Mouse (Mus musculus) lung, embryonic 15.5 days (tissue): ENCODE data around the gene Trpc5os. TPM values are rescaled to one million over a fixed set of nuclear protein-coding genes. Genes with fewer than 3 reads are reported as not detected.

Experiments used
- ATAC-seq: fragments of 200-750 bp; cut with Nextera tagmentation; 2 replicates; pipeline ENCODE4 v1.8.0; 2017; ENCODE audit warnings: moderate number of reproducible peaks, borderline replicate concordance; ENCODE audit not compliant: low FRiP score, low TSS enrichment; ENCODE audit errors: extremely low read depth
- H3K27ac ChIP-seq: fragments of 300-500 bp; sonication (generic); 2 replicates; pipeline ENCODE4 v1.5.1; 2015; ENCODE audit warnings: moderate library complexity, mild to moderate bottlenecking, inconsistent platforms
- H3K27me3 ChIP-seq: fragments of 300-500 bp; sonication (generic); 2 replicates; pipeline ENCODE4 v1.6.1; 2015; ENCODE audit warnings: inconsistent platforms
- H3K36me3 ChIP-seq: fragments of 300-500 bp; sonication (generic); 2 replicates; pipeline ENCODE4 v1.6.1; 2015; ENCODE audit warnings: inconsistent platforms
- H3K4me1 ChIP-seq: fragments of 300-500 bp; sonication (generic); 2 replicates; pipeline ENCODE4 v1.6.1; 2015; ENCODE audit warnings: inconsistent platforms
- H3K4me2 ChIP-seq: fragments of 300-500 bp; sonication (generic); 2 replicates; pipeline ENCODE4 v1.6.1; 2015; ENCODE audit warnings: inconsistent platforms, mild to moderate bottlenecking, moderate library complexity
- H3K4me3 ChIP-seq: fragments of 300-500 bp; sonication (generic); 2 replicates; pipeline ENCODE4 v1.5.1; 2015; ENCODE audit warnings: mild to moderate bottlenecking, inconsistent platforms
- H3K9ac ChIP-seq: fragments of 300-500 bp; sonication (generic); 2 replicates; pipeline ENCODE4 v1.6.1; 2015; ENCODE audit warnings: inconsistent platforms
- H3K9me3 ChIP-seq: fragments of 300-500 bp; sonication (generic); 2 replicates; pipeline ENCODE4 v1.6.1; 2016; ENCODE audit warnings: inconsistent platforms
- WGBS: fragments of 180-500 bp; shearing (Covaris S2); methylation state at CpG from one replicate; pipeline ENCODE4 v1.1.7; 2015; 5-methylcytosine and 5-hydroxymethylcytosine counted together
- polyA plus RNA-seq: library from polyadenylated mRNA; unstranded; fragments of >200 nt; fragmentation: Nextera tagmentation; extraction: Ambion mirVana; gene quantifications from 2 replicates; pipeline ENCODE4 v1.2.1, GENCODE M21; 2015

Gene Trpc5os
- 0.08 TPM in 1 of 2 replicates, not detected in the other for polyA plus RNA-seq

- no peak within 1 kb of the TSS for H3K27ac ChIP-seq
- 72% methylated on average over 5 of the region's 5 CpGs for WGBS
Measured at GRCm38 (mm10) chrX:144456281-144456680, at the start of gene Trpc5os. TSS of gene Trpc5os (plus strand) at chrX:144456581.

DNA sequence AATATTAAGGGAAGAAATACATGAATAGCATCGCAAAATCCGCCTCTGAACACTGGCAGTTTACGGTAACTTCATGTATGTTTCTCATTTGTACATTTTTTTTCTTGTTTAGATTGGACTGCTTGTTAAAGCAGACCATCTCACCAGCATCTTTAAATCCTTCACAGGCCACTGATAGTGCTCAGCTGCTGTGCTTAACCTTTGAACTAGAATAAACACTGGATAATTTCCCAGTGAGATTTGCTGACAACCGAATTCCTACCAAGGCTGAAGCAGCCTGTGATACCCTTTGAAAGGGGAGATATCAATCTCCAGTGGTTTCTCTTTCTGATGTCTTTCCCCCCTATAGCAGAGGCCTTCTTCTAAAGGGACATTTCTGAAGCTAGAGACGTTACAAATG, 48.3 kb upstream of the Trpc5os start:
- Histone ChIP-seq H3K4me3 (no peak overlapping the region), H3K9me3 (no peaks in the 10 kb centered on the region), H3K4me1 (no peaks in the 10 kb centered on the region), H3K9ac (no peak overlapping the region), H3K27ac (no peak overlapping the region), H3K4me2 (no peak overlapping the region), H3K36me3 (no peaks in the 10 kb centered on the region), H3K27me3 (no peaks in the 10 kb centered on the region)
- 41% methylated on average over 5 of the region's 5 CpGs for WGBS
- no peak for ATAC-seq

More at GRCm38 (mm10) chrX:144456281-144456680, at the start of gene Trpc5os:
- Histone ChIP-seq H3K36me3 (no peaks in the 10 kb centered on the region), H3K4me2 (no peak within 1 kb of the TSS), H3K27me3 (no peaks in the 10 kb centered on the region), H3K4me3 (no peak within 1 kb of the TSS), H3K9me3 (no peaks in the 10 kb centered on the region), H3K4me1 (no peaks in the 10 kb centered on the region), H3K9ac (no peak within 1 kb of the TSS)
- ATAC-seq = no peak

GRCm38 (mm10) chrX:144420259-144420658, 36.1 kb upstream of the Trpc5os start:
- no peaks in the 10 kb centered on the region for H3K9me3 ChIP-seq
- no peaks in the 10 kb centered on the region for H3K36me3 ChIP-seq
- H3K27ac ChIP-seq = no peak overlapping the region
- H3K4me2 ChIP-seq = no peak overlapping the region
- no peaks in the 10 kb centered on the region for H3K27me3 ChIP-seq
- WGBS = 38% methylated on average over 1 of the region's 1 CpGs
- ATAC-seq = no peak
- H3K4me1 ChIP-seq = no peaks in the 10 kb centered on the region
- H3K4me3 ChIP-seq = no peak overlapping the region
- no peak overlapping the region for H3K9ac ChIP-seq

- WGBS = 94% methylated on average over 1 of the region's 1 CpGs
- no peak for ATAC-seq
- H3K27me3 ChIP-seq = no peaks in the 10 kb centered on the region
- no peaks in the 10 kb centered on the region for H3K4me1 ChIP-seq
- no peaks in the 10 kb centered on the region for H3K36me3 ChIP-seq
- no peaks in the 10 kb centered on the region for H3K9me3 ChIP-seq
- H3K27ac ChIP-seq = no peak overlapping the region
- no peak overlapping the region for H3K4me3 ChIP-seq
- no peak overlapping the region for H3K4me2 ChIP-seq
- H3K9ac ChIP-seq = no peak overlapping the region
Measured at GRCm38 (mm10) chrX:144421091-144421490, 35.3 kb upstream of the Trpc5os start.

DNA sequence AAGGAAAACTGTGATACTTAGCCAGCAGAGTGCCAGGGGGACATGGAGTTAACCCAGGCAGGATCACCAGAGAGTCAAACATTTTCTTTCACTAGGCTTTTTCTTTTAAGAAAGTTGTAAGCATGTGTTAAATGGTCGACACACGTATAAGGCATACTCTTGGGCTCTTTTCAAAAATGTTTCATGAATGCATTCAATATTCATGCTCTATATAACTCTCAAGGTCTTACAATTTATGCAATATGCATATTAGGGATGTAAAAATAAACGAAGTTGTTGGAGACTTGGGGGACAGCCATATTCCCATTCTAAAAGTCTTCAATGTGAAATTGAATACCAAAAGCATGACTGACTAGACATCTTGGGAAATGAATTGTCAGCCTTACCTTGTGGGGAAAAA, 32.5 kb upstream of the Trpc5os start:
- Histone ChIP-seq H3K9me3 (no peaks in the 10 kb centered on the region), H3K9ac (no peak overlapping the region), H3K36me3 (no peaks in the 10 kb centered on the region), H3K4me2 (no peak overlapping the region), H3K27ac (no peak overlapping the region), H3K27me3 (no peaks in the 10 kb centered on the region), H3K4me1 (no peaks in the 10 kb centered on the region), H3K4me3 (no peak overlapping the region)
- 74% methylated on average over 3 of the region's 3 CpGs for WGBS
- no peak for ATAC-seq

DNA sequence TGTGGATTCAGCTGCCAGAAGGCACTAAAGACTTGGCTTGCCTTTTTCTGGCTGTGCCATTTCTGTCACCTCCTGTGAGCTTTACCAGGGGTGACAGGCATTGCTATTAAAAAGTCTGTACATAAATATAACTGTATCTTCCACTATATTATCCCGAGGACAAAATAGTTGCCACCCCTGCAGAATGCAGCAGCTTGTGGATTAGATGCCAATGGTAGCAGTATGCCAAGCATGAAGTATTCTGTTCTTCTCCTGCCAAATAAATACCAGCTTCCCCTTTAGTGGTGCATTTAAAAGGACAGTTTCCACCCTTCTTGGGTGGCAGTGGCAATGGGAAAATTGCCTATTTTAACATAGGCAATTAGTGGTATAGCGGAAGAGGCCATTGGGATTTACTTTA, 8.0 kb downstream of the Trpc5os start:
- 81% methylated on average over 2 of the region's 2 CpGs for WGBS
- Histone ChIP-seq H3K9ac (no peak overlapping the region), H3K4me3 (no peak overlapping the region), H3K36me3 (no peaks in the 10 kb centered on the region), H3K27me3 (no peaks in the 10 kb centered on the region), H3K4me2 (no peak overlapping the region), H3K27ac (no peak overlapping the region), H3K4me1 (no peaks in the 10 kb centered on the region), H3K9me3 (no peaks in the 10 kb centered on the region)
- ATAC-seq = no peak

DNA sequence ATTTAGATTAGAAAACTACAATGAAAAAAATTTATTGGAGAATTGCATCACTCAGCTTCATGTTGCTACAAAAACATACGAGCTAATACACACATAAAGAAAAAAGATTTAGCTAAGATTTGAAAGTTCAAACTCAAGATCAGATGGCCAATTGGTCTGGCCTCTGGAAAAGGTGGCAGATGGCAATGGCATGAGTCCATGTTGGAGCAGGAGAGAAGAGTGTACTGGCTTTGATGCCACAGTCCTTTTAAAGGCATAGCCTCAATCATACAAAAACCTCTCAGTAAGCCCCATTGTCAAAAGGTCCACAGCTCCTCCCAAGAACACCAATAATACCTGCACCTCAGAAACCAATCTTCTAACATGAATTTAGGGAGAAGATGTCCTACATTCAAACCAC, 35.0 kb downstream of the Trpc5os start:
- 74% methylated on average over 1 of the region's 1 CpGs for WGBS
- H3K27ac ChIP-seq = no peak overlapping the region
- no peaks in the 10 kb centered on the region for H3K4me1 ChIP-seq
- no peak overlapping the region for H3K9ac ChIP-seq
- H3K36me3 ChIP-seq = no peaks in the 10 kb centered on the region
- ATAC-seq = no peak
- H3K27me3 ChIP-seq = no peaks in the 10 kb centered on the region
- H3K4me3 ChIP-seq = no peak overlapping the region
- H3K4me2 ChIP-seq = no peak overlapping the region
- no peaks in the 10 kb centered on the region for H3K9me3 ChIP-seq

DNA sequence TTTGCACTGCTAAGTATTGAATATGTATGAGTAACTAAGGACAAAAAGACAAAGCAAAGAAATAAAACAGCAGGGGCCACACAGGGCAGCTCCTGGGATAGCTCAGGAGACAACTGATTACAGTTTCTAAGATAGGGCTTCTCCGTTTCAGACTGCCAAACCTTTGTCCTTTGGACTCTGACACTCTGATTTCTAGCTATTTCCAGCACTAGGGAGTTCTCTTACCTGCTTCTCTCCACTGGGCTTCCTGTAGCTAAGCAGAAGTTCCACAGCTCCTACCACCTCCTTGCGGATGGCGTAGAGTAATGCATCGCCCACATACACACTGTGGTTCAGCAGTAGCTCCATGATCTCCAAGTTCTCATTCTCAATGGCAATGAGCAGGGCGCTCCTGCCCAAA, 66.9 kb downstream of the Trpc5os start:
- H3K27ac ChIP-seq = no peak overlapping the region
- no peaks in the 10 kb centered on the region for H3K27me3 ChIP-seq
- no peaks in the 10 kb centered on the region for H3K9me3 ChIP-seq
- no peaks in the 10 kb centered on the region for H3K4me1 ChIP-seq
- 85% methylated on average over 5 of the region's 5 CpGs for WGBS
- H3K9ac ChIP-seq = no peak overlapping the region
- H3K4me3 ChIP-seq = no peak overlapping the region
- H3K36me3 ChIP-seq = no peaks in the 10 kb centered on the region
- no peak for ATAC-seq
- no peak overlapping the region for H3K4me2 ChIP-seq

DNA sequence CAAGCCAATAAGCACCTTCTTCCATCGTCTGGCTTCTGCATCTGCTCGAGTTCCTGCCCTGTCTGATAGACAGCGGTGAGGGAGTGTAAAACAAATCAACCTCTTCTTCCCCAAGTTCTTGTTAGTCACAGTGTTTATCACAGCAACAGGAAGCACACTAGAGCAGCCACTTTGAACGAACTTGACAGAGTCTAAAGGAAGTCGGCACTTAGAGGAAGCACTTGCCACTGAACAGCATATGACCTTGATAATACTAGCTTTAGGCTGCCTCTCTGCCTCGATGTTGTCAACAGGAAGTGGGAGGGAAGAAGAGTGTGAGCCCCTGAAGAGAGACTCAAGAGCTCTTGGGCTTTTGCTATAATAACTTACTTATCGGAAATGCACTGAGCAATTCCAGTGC, 69.7 kb downstream of the Trpc5os start:
- H3K9me3 ChIP-seq = no peaks in the 10 kb centered on the region
- no peak overlapping the region for H3K4me2 ChIP-seq
- no peak overlapping the region for H3K27ac ChIP-seq
- 47% methylated on average over 7 of the region's 7 CpGs for WGBS
- H3K36me3 ChIP-seq = no peaks in the 10 kb centered on the region
- ATAC-seq = no peak
- no peaks in the 10 kb centered on the region for H3K4me1 ChIP-seq
- H3K9ac ChIP-seq = no peak overlapping the region
- H3K4me3 ChIP-seq = no peak overlapping the region
- no peaks in the 10 kb centered on the region for H3K27me3 ChIP-seq

Other genes with a start within 250 kb of the Trpc5os start
- gene Alg13, start 138.8 kb upstream of the Trpc5os start, polyA plus RNA-seq = 17.2 and 21.3 TPM in 2 replicates
- 0.04 TPM in 1 of 2 replicates, not detected in the other for gene Trpc5, start 231.6 kb downstream of the Trpc5os start, polyA plus RNA-seq
- gene Rtl4, start 232.3 kb downstream of the Trpc5os start, polyA plus RNA-seq = 0.10 and 0.18 TPM in 2 replicates